Mouse (Mus musculus): ENCODE measurements around the gene Gm10229.
"Not testable (repeated sequence)": the region's sequence is repeated elsewhere in the genome, so short reads cannot be mapped to it uniquely, and the experiment has no call there.

- TF ChIP-seq CTCF (IDR thresholded peaks at IDR 0.05; ENCODE audit: control insufficient read depth, insufficient read depth, insufficient read length); USF1 (IDR thresholded peaks at IDR 0.05; ENCODE audit: low read depth): not testable (repeated sequence)
Measured at GRCm38 (mm10) chr16:89041372-89041771, 26.3 kb downstream of the Gm10229 start, which contains the start of gene Gm10228.
